Mouse (Mus musculus) liver (tissue): ENCODE results near the gene Hamp2.
"Not testable (repeated sequence)": the region's sequence is repeated elsewhere in the genome, so short reads cannot be mapped to it uniquely, and the experiment has no call there.

Experiments
- DNase-seq: peaks from one replicate; pipeline ENCODE4 v3.0.0-alpha.2; 2020; ENCODE audit warnings: mixed read lengths

The Hamp2 gene

DNA sequence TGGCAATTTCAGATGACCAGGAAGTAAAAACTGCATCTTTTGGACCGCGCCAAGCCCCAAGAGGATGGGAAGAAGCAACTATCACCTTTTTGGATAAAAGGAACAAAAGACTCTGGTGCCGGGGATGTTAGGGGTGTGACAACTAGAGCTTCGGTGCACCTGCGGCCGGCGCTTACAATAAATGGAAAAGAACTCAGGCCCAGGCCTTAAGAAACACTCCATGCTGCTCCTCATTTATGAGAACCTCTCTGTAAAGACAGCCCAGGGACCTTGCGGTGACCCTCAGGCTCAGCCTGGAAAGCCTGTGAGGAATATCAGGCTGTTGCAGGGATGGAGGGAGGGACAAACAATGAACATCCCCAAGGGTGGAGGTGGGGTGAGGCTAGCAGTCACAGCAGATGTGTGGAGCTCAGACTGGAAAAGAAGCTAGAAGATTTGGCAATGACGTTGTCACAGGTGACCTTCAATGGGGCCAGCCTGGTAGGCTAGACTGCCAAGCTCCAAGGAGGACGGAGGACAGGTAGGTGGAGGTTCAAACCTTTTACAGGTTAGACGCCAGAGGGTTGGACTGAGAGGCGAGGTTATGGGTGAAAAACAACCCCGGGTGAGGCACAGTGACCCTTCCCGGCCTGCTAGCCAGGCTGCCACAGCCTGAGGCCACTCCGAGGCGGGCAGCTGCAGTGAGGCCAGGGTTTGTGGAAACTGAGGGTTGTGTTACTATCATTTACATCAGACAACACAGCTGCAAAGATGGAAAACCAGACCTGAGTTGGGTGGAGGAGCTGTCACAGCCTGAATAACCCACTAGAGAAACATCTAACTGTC is 28.2 kb upstream of the Hamp2 start:
- DNase-seq, result no peak

- DNase-seq, result not testable (repeated sequence)
Observed at GRCm38 (mm10) chr7:30949902-30950301, 25.4 kb upstream of the Hamp2 start.

- no peak for DNase-seq
Observed at GRCm38 (mm10) chr7:30945876-30946275, 21.4 kb upstream of the Hamp2 start.

DNA sequence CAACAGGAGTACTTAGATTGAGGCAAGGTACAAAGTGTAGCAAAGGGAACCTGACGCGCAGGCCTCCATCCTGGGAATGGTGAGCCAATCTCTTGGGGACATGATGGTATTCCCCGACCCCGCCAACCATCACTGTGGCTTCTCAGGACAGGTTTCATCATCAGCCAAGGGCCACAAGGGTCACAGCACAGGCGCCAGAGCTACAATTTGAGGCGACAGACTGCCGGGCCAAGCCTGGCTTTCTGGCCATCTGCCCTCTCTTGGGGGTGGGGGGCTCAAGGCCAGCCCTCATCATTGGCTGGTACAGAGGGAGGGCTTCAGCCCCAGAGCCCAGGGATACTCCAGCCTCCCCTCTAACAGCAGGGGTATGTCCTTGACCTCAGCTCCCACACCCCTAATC is 21.0 kb upstream of the Hamp2 start:
- DNase-seq, result not testable (repeated sequence)

DNA sequence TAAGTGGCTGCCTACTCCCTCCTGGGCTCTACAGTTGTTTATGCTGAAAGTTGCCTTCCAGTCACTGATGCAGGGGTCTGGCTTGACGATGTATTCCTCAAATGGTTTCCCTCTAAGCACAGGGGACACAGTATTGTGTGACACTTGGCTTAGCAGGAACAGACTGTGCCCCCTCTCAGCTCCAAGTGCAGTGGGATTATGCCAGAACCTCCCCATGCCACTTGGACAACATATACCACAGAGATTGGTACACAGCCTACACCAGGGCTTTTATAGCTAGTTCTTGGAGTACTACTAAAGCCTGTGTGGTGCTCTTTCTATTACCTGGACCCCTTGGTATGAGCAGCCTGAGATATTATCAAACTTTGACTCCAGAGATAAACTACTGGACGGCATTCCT is 20.2 kb upstream of the Hamp2 start:
- not testable (repeated sequence) for DNase-seq

- no peak for DNase-seq
Observed at GRCm38 (mm10) chr7:30943909-30944635, 19.6 kb upstream of the Hamp2 start, which contains the start of gene Hamp. Gene Hamp (minus strand): TSS chr7:30944032.

DNA sequence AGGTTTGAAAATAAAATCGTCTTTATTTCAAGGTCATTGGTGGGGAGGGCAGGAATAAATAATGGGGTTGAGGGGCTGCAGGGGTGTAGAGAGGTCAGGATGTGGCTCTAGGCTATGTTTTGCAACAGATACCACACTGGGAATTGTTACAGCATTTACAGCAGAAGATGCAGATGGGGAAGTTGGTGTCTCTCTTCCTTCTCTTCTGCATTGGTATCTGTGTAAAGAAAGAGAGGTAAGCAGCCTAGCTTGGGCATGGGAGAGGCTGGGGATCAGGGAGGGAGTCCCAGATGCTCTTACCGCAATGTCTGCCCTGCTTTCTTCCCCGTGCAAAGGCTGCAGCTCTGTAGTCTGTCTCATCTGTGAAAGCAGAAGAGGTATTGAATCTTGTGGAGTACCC is 17.9 kb upstream of the Hamp2 start:
- not testable (repeated sequence) for DNase-seq

GRCm38 (mm10) chr7:30940070-30940469 is 15.6 kb upstream of the Hamp2 start:
- DNase-seq, result not testable (repeated sequence)

DNA sequence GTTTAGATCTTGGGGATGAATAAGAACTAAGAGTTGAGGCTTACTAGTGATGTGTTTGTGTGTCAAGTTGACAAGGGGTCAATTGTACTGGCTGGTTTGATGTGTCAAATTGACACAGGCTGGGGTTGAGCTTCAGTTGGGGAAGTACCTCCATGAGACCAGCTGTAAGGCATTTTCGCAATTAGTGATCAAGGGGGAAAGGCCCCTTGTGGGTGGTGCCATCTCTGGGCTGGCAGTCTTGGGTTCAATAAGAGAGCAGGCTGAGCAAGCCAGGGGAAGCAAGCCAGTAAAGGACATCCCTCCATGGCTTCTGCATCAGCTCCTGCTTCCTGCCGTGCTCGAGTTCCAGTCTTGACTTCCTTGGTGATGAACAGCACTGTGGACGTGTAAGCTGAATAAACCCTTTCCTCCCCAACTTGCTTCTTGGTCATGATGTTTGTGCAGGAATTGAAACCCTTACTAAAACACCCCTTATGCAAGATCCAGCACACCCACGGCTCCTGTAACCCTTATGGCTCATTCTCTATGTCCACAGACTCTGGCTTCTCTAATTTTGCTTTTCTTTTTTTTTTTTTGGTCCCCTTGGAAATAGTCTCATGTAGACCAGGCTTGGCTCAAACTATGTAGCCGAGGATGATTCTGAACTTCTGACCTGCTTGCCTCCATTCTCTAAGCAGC is 11.1 kb upstream of the Hamp2 start:
- not testable (repeated sequence) for DNase-seq

GRCm38 (mm10) chr7:30924071-30924470 is 410 bp downstream of the Hamp2 start:
- DNase-seq, result no peak

- DNase-seq, result not testable (repeated sequence)
Observed at GRCm38 (mm10) chr7:30922490-30922889, 2.0 kb downstream of the Hamp2 start.

GRCm38 (mm10) chr7:30920217-30920616 is 4.3 kb downstream of the Hamp2 start:
- peak; percentile 67 for DNase-seq

GRCm38 (mm10) chr7:30917219-30917618 is 7.3 kb downstream of the Hamp2 start:
- no peak for DNase-seq

DNA sequence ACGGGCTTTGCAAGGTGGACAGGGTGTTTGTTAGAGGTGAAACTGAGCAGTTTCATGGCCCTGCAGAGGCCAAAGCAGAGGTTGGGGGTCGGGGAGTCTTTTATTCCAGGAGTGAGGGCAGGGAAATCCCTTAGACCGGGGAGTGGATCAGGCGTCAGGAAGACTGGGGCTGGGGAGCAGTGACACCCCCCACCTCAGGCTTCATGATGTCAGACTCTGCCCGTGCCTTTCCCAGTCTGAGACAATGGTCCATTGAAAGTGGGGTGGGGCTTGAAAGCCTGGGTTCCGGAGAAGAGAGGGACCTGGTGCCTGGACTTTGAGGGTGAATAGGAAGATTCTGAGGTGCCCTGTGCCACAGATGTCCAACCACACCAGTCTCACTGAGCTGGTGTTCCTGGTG is 7.8 kb downstream of the Hamp2 start:
- DNase-seq, result no peak

DNA sequence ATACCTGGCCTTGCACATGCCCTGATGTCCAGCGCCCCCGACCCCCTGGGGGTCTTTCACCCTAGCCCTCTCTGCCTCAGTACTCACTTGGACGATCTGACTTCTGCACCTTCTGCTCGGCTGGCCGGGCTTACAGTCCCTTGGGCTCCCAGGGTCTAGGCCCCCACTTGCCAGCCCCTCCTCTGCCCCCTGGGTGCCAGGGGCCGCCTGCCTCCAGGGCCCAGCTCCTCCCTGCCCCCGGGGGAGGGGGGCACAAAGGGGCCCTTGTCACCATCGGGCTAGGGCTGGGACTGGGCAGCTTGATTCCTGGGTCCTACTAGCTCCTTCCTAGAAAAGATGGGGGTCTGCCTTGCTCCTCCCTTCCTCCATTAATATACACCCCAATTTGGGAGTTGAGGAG is 9.7 kb downstream of the Hamp2 start, which contains the start of gene Mag:
Gene Mag, minus strand, starts transcription at position 142 of the 400 bp plus-strand sequence.
- no peak for DNase-seq

DNA sequence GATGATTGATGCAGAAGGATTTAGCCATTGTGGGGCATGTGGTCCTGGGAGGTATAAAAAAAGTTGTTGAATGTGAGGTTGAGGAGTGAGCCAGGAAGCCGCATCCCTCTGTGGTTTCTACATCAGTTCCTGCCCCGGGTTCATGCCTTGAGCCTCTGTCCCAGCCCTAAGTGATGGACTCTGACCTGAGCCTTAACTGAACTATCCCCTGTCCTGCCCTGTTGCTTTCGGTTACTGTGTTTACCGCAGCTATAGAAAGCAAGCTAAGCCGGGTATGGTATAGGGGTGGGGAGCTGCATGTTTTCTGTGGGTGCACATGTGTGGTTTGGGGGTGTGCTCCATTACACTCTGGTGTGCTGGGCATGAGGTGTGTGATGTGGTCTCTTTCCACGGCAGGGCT is 14.7 kb downstream of the Hamp2 start:
- DNase-seq, result no peak

- no peak for DNase-seq
Observed at GRCm38 (mm10) chr7:30908992-30909431, 15.5 kb downstream of the Hamp2 start.

GRCm38 (mm10) chr7:30908277-30908991 is 16.0 kb downstream of the Hamp2 start:
- peak; percentile 52 for DNase-seq

DNA sequence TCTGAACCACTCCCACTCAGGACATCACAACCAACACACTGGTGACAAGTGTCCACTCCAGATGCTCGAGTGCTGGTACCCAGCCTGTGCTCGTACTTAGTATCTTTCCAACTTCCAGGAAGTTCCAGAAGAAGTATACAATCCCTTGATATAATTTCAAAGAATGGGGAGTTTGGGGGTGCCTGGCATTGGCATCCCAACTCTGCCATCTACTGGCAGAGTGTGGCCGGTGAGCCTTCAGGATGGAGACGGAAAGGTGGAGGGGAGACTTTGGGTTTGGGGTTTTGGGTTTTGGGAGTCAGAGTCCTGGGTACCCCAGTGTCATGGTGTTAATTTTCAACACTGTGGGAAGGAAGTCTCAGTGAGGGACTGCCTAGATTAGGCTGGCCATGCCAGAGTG is 20.4 kb downstream of the Hamp2 start:
- no peak for DNase-seq

GRCm38 (mm10) chr7:30895217-30895616 is 29.3 kb downstream of the Hamp2 start:
- no peak for DNase-seq

GRCm38 (mm10) chr7:30892515-30892914 is 32.0 kb downstream of the Hamp2 start:
- DNase-seq, result no peak

GRCm38 (mm10) chr7:30891746-30892145 is 32.7 kb downstream of the Hamp2 start:
- no peak for DNase-seq

DNA sequence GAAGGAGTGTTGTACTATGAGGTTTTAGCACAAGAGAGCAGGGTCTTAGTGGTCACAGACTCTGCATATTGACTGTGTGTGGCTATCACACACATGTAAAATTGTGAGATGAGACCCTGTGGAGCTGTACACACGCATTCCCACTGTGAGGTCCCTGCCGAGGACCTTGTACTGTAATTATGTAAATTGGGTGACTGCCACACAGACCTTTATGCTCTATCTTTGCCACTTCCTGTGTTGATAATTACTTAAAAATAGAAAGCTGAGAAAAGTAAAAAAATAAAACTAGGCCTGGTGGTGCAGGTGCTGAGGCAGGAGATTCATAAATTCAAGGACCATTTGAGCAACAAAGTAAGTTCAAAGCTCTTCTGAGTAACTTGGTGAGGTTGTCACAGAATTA is 33.8 kb downstream of the Hamp2 start:
- DNase-seq, result no peak
